Comparison of ENCODE assay signal across 10 mouse cellular contexts in genomic region chr19:55836930-55837687, GRCm38 (mm10).
DNase-seq lines count a peak whose midpoint lies in the region; ATAC-seq and TF ChIP-seq lines count a peak whose summit lies in the region.
"Had no signal": no experiment of that assay in that cellular context is flagged by ENCODE, and none has a peak within 500 bp of the region (broad histone marks: within the 10 kb centered on the region; RNA-seq: fewer than 3 reads in every experiment).

No protein-coding gene starts in this region.

- ATAC-seq in lung, embryonic 16.5 days (ENCODE audit: low read depth): no peak
- ATAC-seq in limb, embryonic 13.5 days (ENCODE audit: low FRiP score, low read depth): no peak
- ATAC-seq in stomach, embryonic 15.5 days (ENCODE audit: insufficient read depth, low FRiP score, low read depth): no peak

- intact Hi-C loops in heart, adult 2 months (cut with DNase I): loop anchor here (5.0 kb wide), 2 partner anchors 35 to 45 kb away; no protein-coding TSS in a partner anchor
- intact Hi-C loops in heart, postnatal 10 days (cut with DNase I): no loop called here

- TF ChIP-seq CTCF in heart, adult 2 months (IDR thresholded peaks at IDR 0.05): no peak

- H3K4me2 ChIP-seq in lung, embryonic 16.5 days (ENCODE audit: low read depth, low read length): no peak overlapping the region
- peak overlapping the region; percentile 37; the same call in 1 of the 2 replicates for H3K4me2 ChIP-seq in limb, embryonic 13.5 days (replicated peaks)
- no peak overlapping the region for H3K4me2 ChIP-seq in stomach, embryonic 15.5 days

- H3K36me3 ChIP-seq in heart, adult 2 months (ENCODE audit: control insufficient read depth, insufficient read depth, low read length): peaks cover 10% of the 10 kb centered on the region; the same call in 1 of the 2 replicates
- no peaks in the 10 kb centered on the region for H3K36me3 ChIP-seq in lung, embryonic 16.5 days (ENCODE audit: control insufficient read depth, insufficient read depth, low read length)
- peaks cover 7% of the 10 kb centered on the region for H3K36me3 ChIP-seq in limb, embryonic 13.5 days
- H3K36me3 ChIP-seq in stomach, embryonic 15.5 days: 0 out of 2 replicates have a peak, but pooled peaks cover 4% of the 10 kb centered on the region

- H3K9ac ChIP-seq in heart, adult 2 months (ENCODE audit: low read depth, low read length): no peak overlapping the region
- H3K9ac ChIP-seq in lung, embryonic 16.5 days (ENCODE audit: low read length): no peak overlapping the region
- H3K9ac ChIP-seq in limb, embryonic 13.5 days: no peak overlapping the region
- no peak overlapping the region for H3K9ac ChIP-seq in stomach, embryonic 15.5 days

- TF ChIP-seq EP300 in heart, adult 2 months (IDR thresholded peaks at IDR 0.05; ENCODE audit: insufficient read depth, low read depth, low read length): no peak

- DNase-seq in heart, adult 2 months: no peak
- no peak for DNase-seq in heart, postnatal 10 days
- DNase-seq in lung, adult 18-20 months: no peak
- DNase-seq in cerebellum, adult 11 months: no peak
- no peak for DNase-seq in natural killer cell, adult 2 months (ENCODE audit: low spot score in 2 of 2)
- DNase-seq: right cerebral cortex, postnatal 25 days had no signal

- H3K27ac ChIP-seq in heart, adult 2 months: peak overlapping the region; percentile 1; the same call in 1 of the 2 replicates
- peak overlapping the region; percentile 7; the same call in 1 of the 2 replicates for H3K27ac ChIP-seq in lung, embryonic 16.5 days (ENCODE audit: low read length)
- peak overlapping the region; percentile 72 for H3K27ac ChIP-seq in limb, embryonic 13.5 days
- peak overlapping the region; percentile 87 for H3K27ac ChIP-seq in stomach, embryonic 15.5 days
- H3K27ac ChIP-seq: macrophage had no signal

- no peak overlapping the region for H3K4me3 ChIP-seq in heart, adult 2 months
- no peak overlapping the region for H3K4me3 ChIP-seq in lung, embryonic 16.5 days (ENCODE audit: low read length)
- H3K4me3 ChIP-seq in limb, embryonic 13.5 days: no peak overlapping the region
- no peak overlapping the region for H3K4me3 ChIP-seq in stomach, embryonic 15.5 days (replicated peaks)

- no peaks in the 10 kb centered on the region; the same call in none of the 2 replicates for H3K79me2 ChIP-seq in heart, adult 2 months (replicated peaks; ENCODE audit: control insufficient read depth, insufficient read depth, low read length)

- no peaks in the 10 kb centered on the region for H3K27me3 ChIP-seq in heart, adult 2 months (ENCODE audit: control insufficient read depth, insufficient read depth, low read length)
- H3K27me3 ChIP-seq in lung, embryonic 16.5 days (ENCODE audit: control insufficient read depth, insufficient read depth, low read depth, low read length): no peaks in the 10 kb centered on the region
- no peaks in the 10 kb centered on the region for H3K27me3 ChIP-seq in limb, embryonic 13.5 days
- H3K27me3 ChIP-seq in stomach, embryonic 15.5 days (replicated peaks): no peaks in the 10 kb centered on the region

- peaks cover 12% of the 10 kb centered on the region for H3K4me1 ChIP-seq in heart, adult 2 months (ENCODE audit: control insufficient read depth, insufficient read depth, low read length)
- peaks cover 42% of the 10 kb centered on the region for H3K4me1 ChIP-seq in lung, embryonic 16.5 days (replicated peaks; ENCODE audit: control insufficient read depth, insufficient read depth, low read length)
- H3K4me1 ChIP-seq in limb, embryonic 13.5 days: peaks cover 67% of the 10 kb centered on the region
- peaks cover 48% of the 10 kb centered on the region for H3K4me1 ChIP-seq in stomach, embryonic 15.5 days

- WGBS in heart, adult 2 months: 92% methylated on average over 5 of the region's 5 CpGs
- 82% methylated on average over 5 of the region's 5 CpGs for WGBS in lung, embryonic 16.5 days
- 78% methylated on average over 5 of the region's 5 CpGs for WGBS in limb, embryonic 13.5 days
- WGBS in stomach, embryonic 15.5 days: 78% methylated on average over 5 of the region's 5 CpGs

- H3K9me3 ChIP-seq in lung, embryonic 16.5 days (ENCODE audit: control insufficient read depth, low read length): no peaks in the 10 kb centered on the region
- H3K9me3 ChIP-seq in limb, embryonic 13.5 days: peaks cover 7% of the 10 kb centered on the region
- no peaks in the 10 kb centered on the region for H3K9me3 ChIP-seq in stomach, embryonic 15.5 days

- no peak for TF ChIP-seq POLR2A in heart, adult 2 months (IDR thresholded peaks at IDR 0.05; ENCODE audit: insufficient read depth, low read depth, low read length)

Comparison
In these comparisons a context has a peak if more than half of its experiments do, and no peak if none do; other contexts are left out.
1. H3K27ac ChIP-seq: peak in every context shown above with its lines; median percentile 87 in stomach, embryonic 15.5 days; 72 in limb, embryonic 13.5 days; 7 in lung, embryonic 16.5 days; 1 in heart, adult 2 months.